Mouse (Mus musculus): ENCODE measurements at regions not wholly inside any gene's neighbourhood (a gene's known extent, or its start where the extent isn't known, plus 50 kb on each side); places are given as distances from the start of the nearest gene placed in this dataset.

- Histone ChIP-seq H3K4me2 (no peak overlapping the region), H3K4me3 (ENCODE audit: low read depth, low read length) (no peak overlapping the region), H3K27ac (ENCODE audit: low read depth, low read length) (no peak overlapping the region), H3K9me3 (ENCODE audit: control insufficient read depth, low read length) (no peaks in the 10 kb centered on the region), H3K9ac (ENCODE audit: low read length) (no peak overlapping the region), H3K36me3 (ENCODE audit: control insufficient read depth, insufficient read depth, low read length) (no peaks in the 10 kb centered on the region), H3K27me3 (ENCODE audit: control insufficient read depth, insufficient read depth, low read length) (no peaks in the 10 kb centered on the region), H3K4me1 (ENCODE audit: control insufficient read depth, insufficient read depth, low read length) (no peaks in the 10 kb centered on the region)
- no peak for ATAC-seq (ENCODE audit: low FRiP score)
- 94% methylated on average over 8 of the region's 8 CpGs for WGBS
- DNase-seq (ENCODE audit: low spot score, missing footprints) = no peak
These were observed 174.7 kb downstream of the Zfp326 start for GRCm38 (mm10) chr5:106051026-106051425.

- Histone ChIP-seq H3K9ac (ENCODE audit: low read length) (no peak overlapping the region), H3K27ac (ENCODE audit: low read depth, low read length) (no peak overlapping the region), H3K36me3 (ENCODE audit: control insufficient read depth, insufficient read depth, low read length) (no peaks in the 10 kb centered on the region), H3K4me1 (ENCODE audit: control insufficient read depth, insufficient read depth, low read length) (no peaks in the 10 kb centered on the region), H3K4me3 (ENCODE audit: low read depth, low read length) (no peak overlapping the region), H3K9me3 (ENCODE audit: control insufficient read depth, low read length) (no peaks in the 10 kb centered on the region), H3K27me3 (ENCODE audit: control insufficient read depth, insufficient read depth, low read length) (no peaks in the 10 kb centered on the region), H3K4me2 (no peak overlapping the region)
- ATAC-seq (ENCODE audit: low FRiP score) (no peak), DNase-seq (ENCODE audit: low spot score, missing footprints) (peak; percentile 8)
- 91% methylated on average over 12 of the region's 12 CpGs for WGBS
These were observed 168.7 kb downstream of the Zfp326 start for GRCm38 (mm10) chr5:106044878-106045585.

- H3K4me3 ChIP-seq (ENCODE audit: low read depth, low read length) = no peak overlapping the region
- no peak overlapping the region for H3K9ac ChIP-seq (ENCODE audit: low read length)
- no peaks in the 10 kb centered on the region for H3K4me1 ChIP-seq (ENCODE audit: control insufficient read depth, insufficient read depth, low read length)
- no peaks in the 10 kb centered on the region for H3K36me3 ChIP-seq (ENCODE audit: control insufficient read depth, insufficient read depth, low read length)
- H3K4me2 ChIP-seq = no peak overlapping the region
- H3K9me3 ChIP-seq (ENCODE audit: control insufficient read depth, low read length) = no peaks in the 10 kb centered on the region
- ATAC-seq (ENCODE audit: low FRiP score) (no peak), DNase-seq (ENCODE audit: low spot score, missing footprints) (peak; percentile 67)
- no peak overlapping the region for H3K27ac ChIP-seq (ENCODE audit: low read depth, low read length)
- WGBS = 95% methylated on average over 18 of the region's 18 CpGs
- no peaks in the 10 kb centered on the region for H3K27me3 ChIP-seq (ENCODE audit: control insufficient read depth, insufficient read depth, low read length)
These were observed 162.0 kb downstream of the Zfp326 start for GRCm38 (mm10) chr5:106038321-106038720.

- H3K9me3 ChIP-seq (ENCODE audit: control insufficient read depth, low read length) = no peaks in the 10 kb centered on the region
- DNase-seq (ENCODE audit: low spot score, missing footprints) (peak; percentile 31), ATAC-seq (ENCODE audit: low FRiP score) (no peak)
- no peak overlapping the region for H3K4me3 ChIP-seq (ENCODE audit: low read depth, low read length)
- 56% methylated on average over 6 of the region's 6 CpGs for WGBS
- H3K4me2 ChIP-seq = no peak overlapping the region
- no peak overlapping the region for H3K9ac ChIP-seq (ENCODE audit: low read length)
- H3K36me3 ChIP-seq (ENCODE audit: control insufficient read depth, insufficient read depth, low read length) = no peaks in the 10 kb centered on the region
- H3K27me3 ChIP-seq (ENCODE audit: control insufficient read depth, insufficient read depth, low read length) = no peaks in the 10 kb centered on the region
- H3K27ac ChIP-seq (ENCODE audit: low read depth, low read length) = no peak overlapping the region
- no peaks in the 10 kb centered on the region for H3K4me1 ChIP-seq (ENCODE audit: control insufficient read depth, insufficient read depth, low read length)
These were observed 159.8 kb downstream of the Zfp326 start for GRCm38 (mm10) chr5:106036176-106036575.

GRCm38 (mm10) chr5:106032956-106033355 is 156.6 kb downstream of the Zfp326 start:
- no peak overlapping the region for H3K9ac ChIP-seq (ENCODE audit: low read length)
- H3K36me3 ChIP-seq (ENCODE audit: control insufficient read depth, insufficient read depth, low read length) = no peaks in the 10 kb centered on the region
- no peaks in the 10 kb centered on the region for H3K4me1 ChIP-seq (ENCODE audit: control insufficient read depth, insufficient read depth, low read length)
- 80% methylated on average over 4 of the region's 4 CpGs for WGBS
- no peak overlapping the region for H3K4me3 ChIP-seq (ENCODE audit: low read depth, low read length)
- no peak overlapping the region for H3K4me2 ChIP-seq
- no peaks in the 10 kb centered on the region for H3K9me3 ChIP-seq (ENCODE audit: control insufficient read depth, low read length)
- DNase-seq (ENCODE audit: low spot score, missing footprints) (peak; percentile 62), ATAC-seq (ENCODE audit: low FRiP score) (no peak)
- no peak overlapping the region for H3K27ac ChIP-seq (ENCODE audit: low read depth, low read length)
- H3K27me3 ChIP-seq (ENCODE audit: control insufficient read depth, insufficient read depth, low read length) = no peaks in the 10 kb centered on the region

- no peaks in the 10 kb centered on the region for H3K36me3 ChIP-seq (ENCODE audit: control insufficient read depth, insufficient read depth, low read length)
- no peak overlapping the region for H3K4me2 ChIP-seq
- H3K27me3 ChIP-seq (ENCODE audit: control insufficient read depth, insufficient read depth, low read length) = no peaks in the 10 kb centered on the region
- ATAC-seq (ENCODE audit: low FRiP score) (no peak), DNase-seq (ENCODE audit: low spot score, missing footprints) (no peak)
- 67% methylated on average over 2 of the region's 2 CpGs for WGBS
- no peaks in the 10 kb centered on the region for H3K4me1 ChIP-seq (ENCODE audit: control insufficient read depth, insufficient read depth, low read length)
- H3K9ac ChIP-seq (ENCODE audit: low read length) = no peak overlapping the region
- no peaks in the 10 kb centered on the region for H3K9me3 ChIP-seq (ENCODE audit: control insufficient read depth, low read length)
- no peak overlapping the region for H3K27ac ChIP-seq (ENCODE audit: low read depth, low read length)
- H3K4me3 ChIP-seq (ENCODE audit: low read depth, low read length) = no peak overlapping the region
These were observed 150.5 kb downstream of the Zfp326 start for GRCm38 (mm10) chr5:106026861-106027260.

GRCm38 (mm10) chr5:106004292-106004917 is 128.0 kb downstream of the Zfp326 start:
- Histone ChIP-seq H3K9ac (ENCODE audit: low read length) (no peak overlapping the region), H3K4me2 (no peak overlapping the region), H3K36me3 (ENCODE audit: control insufficient read depth, insufficient read depth, low read length) (no peaks in the 10 kb centered on the region), H3K9me3 (ENCODE audit: control insufficient read depth, low read length) (no peaks in the 10 kb centered on the region), H3K4me1 (ENCODE audit: control insufficient read depth, insufficient read depth, low read length) (no peaks in the 10 kb centered on the region; the same call in 1 of the 2 replicates), H3K27ac (ENCODE audit: low read depth, low read length) (no peak overlapping the region), H3K27me3 (ENCODE audit: control insufficient read depth, insufficient read depth, low read length) (no peaks in the 10 kb centered on the region), H3K4me3 (ENCODE audit: low read depth, low read length) (no peak overlapping the region)
- no peak for DNase-seq (ENCODE audit: low spot score, missing footprints)
- no peak for ATAC-seq (ENCODE audit: low FRiP score)
- 71% methylated on average over 16 of the region's 16 CpGs for WGBS

GRCm38 (mm10) chr5:106003321-106004291 is 127.2 kb downstream of the Zfp326 start:
- H3K9ac ChIP-seq (ENCODE audit: low read length) = no peak overlapping the region
- no peaks in the 10 kb centered on the region; the same call in 1 of the 2 replicates for H3K4me1 ChIP-seq (ENCODE audit: control insufficient read depth, insufficient read depth, low read length)
- no peaks in the 10 kb centered on the region for H3K36me3 ChIP-seq (ENCODE audit: control insufficient read depth, insufficient read depth, low read length)
- 72% methylated on average over 28 of the region's 28 CpGs for WGBS
- H3K9me3 ChIP-seq (ENCODE audit: control insufficient read depth, low read length) = no peaks in the 10 kb centered on the region
- ATAC-seq (ENCODE audit: low FRiP score) (peak; percentile 22; the same call in 1 of the 2 replicates), DNase-seq (ENCODE audit: low spot score, missing footprints) (no peak)
- H3K4me3 ChIP-seq (ENCODE audit: low read depth, low read length) = no peak overlapping the region
- H3K4me2 ChIP-seq = no peak overlapping the region
- H3K27ac ChIP-seq (ENCODE audit: low read depth, low read length) = no peak overlapping the region
- no peaks in the 10 kb centered on the region for H3K27me3 ChIP-seq (ENCODE audit: control insufficient read depth, insufficient read depth, low read length)

Measured in midbrain, embryonic 11.5 days (tissue).